Mouse (Mus musculus) stomach, embryonic 14.5 days (tissue): ENCODE data around the gene Shcbp1l. TPM values are rescaled to one million over a fixed set of nuclear protein-coding genes. Genes with fewer than 3 reads are reported as not detected.

Experiments
- ATAC-seq: fragments of 200-750 bp; cut with Nextera tagmentation; 2 replicates; pipeline ENCODE4 v1.8.0; 2017; ENCODE audit warnings: low read depth, moderate TSS enrichment; ENCODE audit not compliant: insufficient number of reproducible peaks, insufficient read depth, low FRiP score
- H3K27ac ChIP-seq: fragments of 300-500 bp; sonication (generic); 2 replicates; pipeline ENCODE4 v1.5.1; 2014; ENCODE audit warnings: mild to moderate bottlenecking, low read length, moderate library complexity, mixed read lengths
- H3K27me3 ChIP-seq: fragments of 300-500 bp; sonication (generic); 2 replicates; pipeline ENCODE4 v1.6.1; 2014; ENCODE audit warnings: low read length, control low read depth, mixed read lengths; ENCODE audit not compliant: control insufficient read depth, insufficient read depth
- H3K36me3 ChIP-seq: fragments of 300-500 bp; sonication (generic); 2 replicates; pipeline ENCODE4 v1.6.1; 2014; ENCODE audit warnings: mild to moderate bottlenecking, control low read depth, low read length, moderate library complexity, mixed read lengths; ENCODE audit not compliant: control insufficient read depth, insufficient read depth
- H3K4me1 ChIP-seq: fragments of 300-500 bp; sonication (generic); 2 replicates; pipeline ENCODE4 v1.6.1; 2014; ENCODE audit warnings: low read length, control low read depth, mixed read lengths; ENCODE audit not compliant: control insufficient read depth, insufficient read depth
- H3K4me2 ChIP-seq: fragments of 300-500 bp; sonication (generic); replicated peaks from 2 replicates; pipeline ENCODE4 v1.6.1; 2014; ENCODE audit warnings: low read depth, low read length, control low read depth
- H3K4me3 ChIP-seq: fragments of 300-500 bp; sonication (generic); 2 replicates; pipeline ENCODE4 v1.5.1; 2014; ENCODE audit warnings: low read depth, low read length, control low read depth
- H3K9ac ChIP-seq: fragments of 300-500 bp; sonication (generic); replicated peaks from 2 replicates; pipeline ENCODE4 v1.6.1; 2014; ENCODE audit warnings: low read depth, mild to moderate bottlenecking, control low read depth, low read length, moderate library complexity, mixed read lengths
- H3K9me3 ChIP-seq: fragments of 300-500 bp; sonication (generic); 2 replicates; pipeline ENCODE4 v1.6.1; 2016; ENCODE audit warnings: low read depth, low read length, control low read depth; ENCODE audit not compliant: control insufficient read depth
- WGBS: fragments of 180-500 bp; shearing (Covaris S2); extraction: QIAGEN DNeasy Blood & Tissue Kit; methylation state at CpG from one replicate; pipeline ENCODE4 v1.1.7; 2014; 5-methylcytosine and 5-hydroxymethylcytosine counted together
- polyA plus RNA-seq: library from polyadenylated mRNA; unstranded; fragments of >200 nt; fragmentation: Nextera tagmentation; extraction: Ambion mirVana; gene quantifications from 2 replicates; pipeline ENCODE4 v1.2.1, GENCODE M21; 2014

The Shcbp1l gene
- polyA plus RNA-seq, 1 experiment from 2014 or later: 0.38 TPM

GRCm38 (mm10) chr1:153433851-153434589 lies 9.1 kb downstream of the Shcbp1l start:
- Histone ChIP-seq H3K36me3 (no peaks in the 10 kb centered on the region), H3K9me3 (no peaks in the 10 kb centered on the region), H3K9ac (no peak overlapping the region), H3K4me1 (no peaks in the 10 kb centered on the region), H3K4me2 (no peak overlapping the region), H3K27ac (no peak overlapping the region), H3K4me3 (no peak overlapping the region), H3K27me3 (no peaks in the 10 kb centered on the region)
- 83% methylated on average over 5 of the region's 5 CpGs for WGBS
- no peak for ATAC-seq

DNA sequence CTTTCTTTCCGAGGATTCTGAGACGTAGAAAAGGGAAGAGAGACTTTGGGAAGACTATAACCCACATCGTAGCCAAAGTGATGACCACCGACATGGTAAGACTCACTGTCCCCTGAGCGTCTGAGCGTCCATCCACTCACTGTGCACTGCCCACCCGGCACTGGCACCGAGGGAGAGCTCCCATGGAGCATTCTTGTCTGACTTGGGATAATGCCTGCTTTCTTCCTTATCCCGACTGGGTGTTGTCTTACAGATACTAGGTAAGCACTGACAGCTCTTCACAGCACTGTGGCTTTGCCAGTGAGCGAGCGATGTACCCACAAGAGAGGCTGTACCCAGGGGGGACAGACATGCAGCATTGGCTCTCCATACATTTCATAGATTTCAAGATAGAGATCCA lies 12.6 kb downstream of the Shcbp1l start:
- no peak overlapping the region for H3K4me2 ChIP-seq
- H3K4me3 ChIP-seq: no peak overlapping the region
- no peak overlapping the region for H3K27ac ChIP-seq
- H3K36me3 ChIP-seq: no peaks in the 10 kb centered on the region
- no peaks in the 10 kb centered on the region for H3K9me3 ChIP-seq
- no peaks in the 10 kb centered on the region for H3K27me3 ChIP-seq
- H3K4me1 ChIP-seq: no peaks in the 10 kb centered on the region
- H3K9ac ChIP-seq: no peak overlapping the region
- ATAC-seq: no peak
- 90% methylated on average over 11 of the region's 11 CpGs for WGBS

- H3K27me3 ChIP-seq: no peaks in the 10 kb centered on the region
- WGBS: 84% methylated on average over 4 of the region's 4 CpGs
- no peak for ATAC-seq
Observed at GRCm38 (mm10) chr1:153440752-153441151, 15.8 kb downstream of the Shcbp1l start.

GRCm38 (mm10) chr1:153441656-153442055 lies 16.7 kb downstream of the Shcbp1l start:
- 74% methylated on average over 3 of the region's 3 CpGs for WGBS
- H3K27ac ChIP-seq: no peak overlapping the region
- H3K4me3 ChIP-seq: no peak overlapping the region
- no peaks in the 10 kb centered on the region for H3K9me3 ChIP-seq
- H3K36me3 ChIP-seq: no peaks in the 10 kb centered on the region
- no peak overlapping the region for H3K4me2 ChIP-seq
- no peak for ATAC-seq
- H3K4me1 ChIP-seq: no peaks in the 10 kb centered on the region
- H3K9ac ChIP-seq: no peak overlapping the region
- H3K27me3 ChIP-seq: no peaks in the 10 kb centered on the region

More at GRCm38 (mm10) chr1:153440752-153441151, 15.8 kb downstream of the Shcbp1l start:
- Histone ChIP-seq H3K9ac (no peak overlapping the region), H3K36me3 (no peaks in the 10 kb centered on the region), H3K4me2 (no peak overlapping the region), H3K4me3 (no peak overlapping the region), H3K4me1 (no peaks in the 10 kb centered on the region), H3K9me3 (no peaks in the 10 kb centered on the region), H3K27ac (no peak overlapping the region)

DNA sequence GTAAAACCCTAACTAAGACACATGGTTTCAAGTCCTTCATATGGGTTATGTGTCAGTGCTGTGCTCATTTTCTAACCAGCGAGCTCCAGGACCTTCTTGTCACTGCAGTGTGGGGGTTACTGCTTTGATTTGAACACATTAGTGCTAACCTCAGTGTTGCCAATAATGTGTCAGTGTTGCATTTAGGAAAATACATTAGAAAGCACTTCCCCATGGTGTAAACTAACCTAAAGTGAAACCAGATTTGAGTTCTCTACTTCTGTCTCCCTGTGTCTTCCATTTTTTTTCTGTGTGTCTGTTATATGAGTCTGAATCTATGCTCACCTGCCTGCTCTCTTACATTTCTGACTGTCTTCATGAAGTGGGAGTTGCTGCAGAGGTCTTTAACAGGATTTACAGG lies 18.1 kb downstream of the Shcbp1l start:
- WGBS: 71% methylated on average over 1 of the region's 1 CpGs
- H3K9ac ChIP-seq: no peak overlapping the region
- ATAC-seq: no peak

GRCm38 (mm10) chr1:153443632-153444031 lies 18.7 kb downstream of the Shcbp1l start:
- no peaks in the 10 kb centered on the region for H3K27me3 ChIP-seq
- WGBS: 81% methylated on average over 4 of the region's 4 CpGs
- no peaks in the 10 kb centered on the region for H3K9me3 ChIP-seq
- H3K36me3 ChIP-seq: no peaks in the 10 kb centered on the region
- no peak overlapping the region for H3K4me2 ChIP-seq
- no peak overlapping the region for H3K27ac ChIP-seq
- ATAC-seq: no peak
- no peak overlapping the region for H3K4me3 ChIP-seq
- H3K9ac ChIP-seq: no peak overlapping the region
- H3K4me1 ChIP-seq: no peaks in the 10 kb centered on the region

More for the DNA sequence above, 18.1 kb downstream of the Shcbp1l start:
- no peaks in the 10 kb centered on the region for H3K27me3 ChIP-seq
- no peak overlapping the region for H3K4me3 ChIP-seq
- H3K36me3 ChIP-seq: no peaks in the 10 kb centered on the region
- H3K4me2 ChIP-seq: no peak overlapping the region
- no peaks in the 10 kb centered on the region for H3K9me3 ChIP-seq
- no peaks in the 10 kb centered on the region for H3K4me1 ChIP-seq
- H3K27ac ChIP-seq: no peak overlapping the region

DNA sequence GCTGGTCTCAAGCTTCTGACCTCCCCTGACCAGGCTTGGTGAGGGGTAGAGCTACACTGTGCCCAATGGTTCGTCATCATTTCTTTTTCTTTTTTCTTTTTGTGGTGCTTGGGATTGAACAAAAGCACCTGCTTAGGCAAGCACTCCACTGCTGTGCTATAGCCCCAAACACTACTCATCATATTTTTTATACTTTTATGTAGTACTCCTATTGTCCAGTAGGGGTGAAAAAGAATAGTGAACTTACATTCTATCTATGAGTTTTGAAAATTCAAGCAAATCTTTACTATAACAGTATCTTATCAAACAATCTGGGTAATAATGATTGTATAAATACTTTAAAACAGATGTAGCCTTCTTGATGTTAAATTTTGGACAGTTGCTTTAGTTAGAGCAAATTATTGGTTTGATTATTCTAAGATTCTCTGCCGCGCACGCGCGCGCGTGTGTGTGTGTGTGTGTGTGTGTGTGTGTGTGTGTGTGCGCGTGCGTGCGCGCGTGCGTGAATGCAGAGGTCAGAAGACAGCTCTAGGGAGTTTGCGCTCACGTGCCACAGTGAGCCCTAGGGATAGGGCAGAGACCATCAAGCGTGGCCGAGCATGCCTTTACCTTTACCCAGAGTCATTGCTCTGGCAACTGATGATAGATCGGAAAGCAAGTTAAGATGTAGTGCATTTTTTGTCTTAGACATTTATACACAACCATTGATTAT lies 21.3 kb downstream of the Shcbp1l start:
- Histone ChIP-seq H3K4me1 (no peaks in the 10 kb centered on the region), H3K4me3 (no peak overlapping the region), H3K9ac (no peak overlapping the region), H3K36me3 (no peaks in the 10 kb centered on the region; the same call in 1 of the 2 replicates), H3K27me3 (no peaks in the 10 kb centered on the region), H3K27ac (no peak overlapping the region), H3K4me2 (no peak overlapping the region), H3K9me3 (no peaks in the 10 kb centered on the region)
- 94% methylated on average over 20 of the region's 20 CpGs for WGBS
- ATAC-seq: peak; percentile 37; the same call in 1 of the 2 replicates

DNA sequence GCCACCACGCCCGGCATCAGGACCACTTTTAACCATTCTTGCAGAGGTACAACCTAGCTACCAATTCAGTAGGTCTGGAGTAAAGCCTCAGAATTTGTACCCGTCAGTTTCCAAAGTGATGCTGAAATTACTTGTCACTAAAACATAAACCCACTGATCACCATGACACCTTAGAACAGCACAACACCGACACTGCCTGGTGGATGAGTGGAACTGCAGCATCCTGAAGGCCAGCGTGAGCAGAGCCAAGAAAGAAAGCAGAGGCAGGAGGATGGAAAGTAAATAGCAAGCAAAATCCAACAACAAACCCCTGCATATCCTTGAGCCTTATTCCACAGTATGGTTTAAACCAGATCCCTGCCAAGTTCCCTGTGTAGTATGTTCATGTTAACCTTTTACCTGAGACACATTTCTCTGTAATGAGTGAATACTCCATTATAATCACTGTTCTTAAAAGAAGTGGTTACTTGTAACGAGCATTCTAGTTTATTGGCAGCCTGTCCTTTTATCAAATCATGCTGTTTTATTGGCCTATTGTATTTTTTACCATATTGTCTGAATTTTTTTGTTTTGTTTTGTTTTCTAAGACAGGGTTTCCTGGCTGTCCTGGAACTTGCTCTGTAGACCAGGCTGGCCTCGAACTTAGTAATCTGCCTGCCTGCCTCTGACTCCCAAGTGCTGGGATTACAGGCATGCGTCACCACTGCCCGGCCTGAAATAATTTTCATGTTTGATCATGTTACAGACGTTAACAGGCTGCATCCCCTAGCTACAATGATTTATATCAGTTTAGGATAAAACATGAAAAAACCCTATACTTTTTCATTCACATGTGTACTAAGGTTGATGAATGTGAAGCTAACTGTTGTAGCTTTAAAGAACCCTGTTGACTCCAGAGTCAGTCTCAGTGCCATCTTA lies 26.5 kb downstream of the Shcbp1l start:
- no peak for ATAC-seq
- Histone ChIP-seq H3K27ac (no peak overlapping the region), H3K9me3 (no peaks in the 10 kb centered on the region), H3K9ac (no peak overlapping the region), H3K4me1 (no peaks in the 10 kb centered on the region), H3K36me3 (peaks cover 14% of the 10 kb centered on the region), H3K4me2 (no peak overlapping the region), H3K27me3 (no peaks in the 10 kb centered on the region), H3K4me3 (no peak overlapping the region)
- WGBS: 74% methylated on average over 10 of the region's 10 CpGs
